18 mouse cellular contexts compared by ENCODE assay signal in the genomic region with DNA sequence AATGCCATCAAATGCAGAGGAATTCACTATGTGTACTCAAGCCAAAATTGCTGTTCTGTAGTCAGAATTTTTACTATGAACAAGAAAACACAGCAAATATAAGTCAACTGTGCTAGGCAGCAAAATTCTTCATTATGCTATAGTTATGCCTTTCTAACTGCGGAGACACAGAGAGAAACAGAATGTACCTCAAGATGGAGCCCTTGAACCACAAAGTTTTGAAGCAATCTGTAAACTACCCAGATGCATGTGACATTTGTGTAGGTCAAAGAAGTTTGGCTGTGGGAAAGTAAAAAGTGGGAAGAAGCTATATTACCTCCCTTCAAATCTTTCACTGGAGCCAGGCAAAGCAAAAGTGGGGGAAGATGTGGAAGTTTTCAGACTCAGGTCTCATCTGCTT.
DNase-seq lines count a peak whose midpoint lies in the region; ATAC-seq and TF ChIP-seq lines count a peak whose summit lies in the region.
"Had no signal": no experiment of that assay in that cellular context is flagged by ENCODE, and none has a peak within 500 bp of the region (broad histone marks: within the 10 kb centered on the region; RNA-seq: fewer than 3 reads in every experiment).

No protein-coding gene starts in this region.

- no peak for TF ChIP-seq EP300 in CH12.LX (IDR thresholded peaks at IDR 0.05; ENCODE audit: low read length)

- H3K36me3 ChIP-seq in liver, adult 2 months (ENCODE audit: control insufficient read depth, insufficient read depth, low read length) = no peaks in the 10 kb centered on the region
- H3K36me3 ChIP-seq in liver, embryonic 11.5 days (ENCODE audit: control insufficient read depth, insufficient read depth, low read length) = no peaks in the 10 kb centered on the region
- no peaks in the 10 kb centered on the region for H3K36me3 ChIP-seq in CH12.LX (replicated peaks in 1 of 2; ENCODE audit: control insufficient read depth in 1 of 2, insufficient read depth in 1 of 2, low read length in 1 of 2)
- no peaks in the 10 kb centered on the region for H3K36me3 ChIP-seq in limb, embryonic 10.5 days
- H3K36me3 ChIP-seq in thymus, adult 2 months (ENCODE audit: control insufficient read depth, insufficient read depth, low read length) = no peaks in the 10 kb centered on the region
- H3K36me3 ChIP-seq: heart, embryonic 15.5 days; hindbrain, embryonic 12.5 days; limb, embryonic 15.5 days had no signal

- CTCF ChIA-PET in Patski (lab: Charles Lee) = no interaction called here

- no peak overlapping the region for H3K27ac ChIP-seq in liver, adult 2 months (replicated peaks; ENCODE audit: insufficient read depth, low read depth, low read length)
- no peak overlapping the region for H3K27ac ChIP-seq in liver, embryonic 11.5 days (ENCODE audit: low read depth, low read length)
- H3K27ac ChIP-seq in CH12.LX (ENCODE audit: insufficient read depth, low read depth) = no peak overlapping the region
- no peak overlapping the region for H3K27ac ChIP-seq in limb, embryonic 10.5 days
- no peak overlapping the region for H3K27ac ChIP-seq in thymus, adult 2 months (ENCODE audit: control insufficient read depth, insufficient read depth, low read length)
- H3K27ac ChIP-seq: heart, embryonic 15.5 days; hindbrain, embryonic 12.5 days; limb, embryonic 15.5 days had no signal

- no peak for TF ChIP-seq CTCF in liver, adult 2 months (IDR thresholded peaks at IDR 0.05; ENCODE audit: low read depth, low read length)
- TF ChIP-seq CTCF in CH12.LX (conservative IDR thresholded peaks at IDR 0.05 in 1 of 2, IDR thresholded peaks at IDR 0.05 in 1 of 2; ENCODE audit: low read depth in 2 of 2, low read length in 2 of 2) (no peak), Patski (IDR thresholded peaks at IDR 0.05) (peak; percentile 37)
- no peak for TF ChIP-seq CTCF in thymus, adult 2 months (IDR thresholded peaks at IDR 0.05; ENCODE audit: borderline replicate concordance, control insufficient read depth, extremely low read depth, insufficient read depth, low read length, poor library complexity)

- dilution Hi-C loops in CH12.LX (cut with MboI; ENCODE audit: extremely low pct_ligation_motif_present, extremely low pct_unique_long_range_greater_than_20kb, low sequenced_read_pairs) = no loop called here

- H3K9ac ChIP-seq in liver, adult 2 months (ENCODE audit: low read depth, low read length) = no peak overlapping the region
- H3K9ac ChIP-seq in liver, embryonic 11.5 days (ENCODE audit: low read depth, low read length) = no peak overlapping the region
- no peak overlapping the region for H3K9ac ChIP-seq in CH12.LX (ENCODE audit: insufficient read depth, low read depth)
- H3K9ac ChIP-seq: heart, embryonic 15.5 days; hindbrain, embryonic 12.5 days; limb, embryonic 15.5 days had no signal

- H3K27me3 ChIP-seq in liver, adult 2 months (ENCODE audit: control insufficient read depth, insufficient read depth, low read length) = no peaks in the 10 kb centered on the region
- no peaks in the 10 kb centered on the region for H3K27me3 ChIP-seq in liver, embryonic 11.5 days (replicated peaks; ENCODE audit: control insufficient read depth, insufficient read depth, low read length)
- H3K27me3 ChIP-seq in CH12.LX (replicated peaks) = no peaks in the 10 kb centered on the region
- H3K27me3 ChIP-seq in Patski = peaks cover 45% of the 10 kb centered on the region
- H3K27me3 ChIP-seq in limb, embryonic 10.5 days (ENCODE audit: low read depth, poor library complexity, severe bottlenecking) = no peaks in the 10 kb centered on the region
- H3K27me3 ChIP-seq in thymus, adult 2 months (ENCODE audit: control insufficient read depth, insufficient read depth, low read length) = no peaks in the 10 kb centered on the region
- H3K27me3 ChIP-seq: heart, embryonic 15.5 days; hindbrain, embryonic 12.5 days; limb, embryonic 15.5 days had no signal

- H3K79me2 ChIP-seq in liver, adult 2 months (ENCODE audit: control insufficient read depth, insufficient read depth, low read length) = no peaks in the 10 kb centered on the region
- H3K79me2 ChIP-seq in CH12.LX (replicated peaks; ENCODE audit: control insufficient read depth, extremely low read depth, insufficient read depth, poor library complexity, severe bottlenecking) = no peaks in the 10 kb centered on the region

- no peak overlapping the region for H3K4me2 ChIP-seq in liver, embryonic 11.5 days
- H3K4me2 ChIP-seq in CH12.LX (ENCODE audit: insufficient read depth, low read depth, poor library complexity, severe bottlenecking) = no peak overlapping the region
- H3K4me2 ChIP-seq: heart, embryonic 15.5 days; hindbrain, embryonic 12.5 days; limb, embryonic 15.5 days had no signal

- peak; percentile 3 to 6 for DNase-seq in heart, postnatal 10 days
- DNase-seq in heart, adult 11 months = no peak
- DNase-seq in liver, adult 2 months (ENCODE audit: extremely low read depth, low read depth, low spot score) = peak; percentile 0
- DNase-seq in liver, embryonic 11.5 days (ENCODE audit: low spot score) = no peak
- DNase-seq in CH12.LX (ENCODE audit: extremely low read depth) = no peak
- no peak for DNase-seq in Patski (ENCODE audit: low read depth, low spot score)
- no peak for DNase-seq in limb, embryonic 10.5 days (ENCODE audit: low spot score)
- no peak for DNase-seq in thymus, adult 2 months
- DNase-seq: cerebellum, adult 18-20 months; kidney, postnatal 14 days; layer of hippocampus, postnatal 36 days; lung, adult 2 months; thymus, postnatal 4 days had no signal

- 63% methylated on average over 1 of the region's 1 CpGs for WGBS in liver, adult 2 months
- 77% methylated on average over 1 of the region's 1 CpGs for WGBS in liver, embryonic 11.5 days
- 70% methylated on average over 1 of the region's 1 CpGs for WGBS in limb, embryonic 10.5 days
- WGBS in thymus, adult 2 months = 78% methylated on average over 1 of the region's 1 CpGs

- ATAC-seq in liver, embryonic 11.5 days (replicated peaks; ENCODE audit: low FRiP score) = no peak
- no peak for ATAC-seq in Patski
- ATAC-seq: intestine, embryonic 16.5 days had no signal

- no peaks in the 10 kb centered on the region for H3K4me1 ChIP-seq in liver, adult 2 months (ENCODE audit: control insufficient read depth, insufficient read depth, low read length)
- no peaks in the 10 kb centered on the region for H3K4me1 ChIP-seq in liver, embryonic 11.5 days (replicated peaks; ENCODE audit: control insufficient read depth, insufficient read depth, low read length)
- no peaks in the 10 kb centered on the region for H3K4me1 ChIP-seq in CH12.LX (ENCODE audit: control insufficient read depth in 1 of 2, insufficient read depth in 2 of 2)
- H3K4me1 ChIP-seq in limb, embryonic 10.5 days = no peaks in the 10 kb centered on the region
- H3K4me1 ChIP-seq in thymus, adult 2 months (replicated peaks; ENCODE audit: control insufficient read depth, insufficient read depth, low read length) = no peaks in the 10 kb centered on the region
- H3K4me1 ChIP-seq: heart, embryonic 15.5 days; hindbrain, embryonic 12.5 days; limb, embryonic 15.5 days had no signal

- H3K4me3 ChIP-seq in liver, adult 2 months (ENCODE audit: insufficient read depth, low read depth, low read length) = no peak overlapping the region
- H3K4me3 ChIP-seq in liver, embryonic 11.5 days (ENCODE audit: low read depth, low read length) = no peak overlapping the region
- no peak overlapping the region for H3K4me3 ChIP-seq in CH12.LX (replicated peaks in 1 of 3; ENCODE audit: low read depth in 2 of 3, low read length in 2 of 3, poor library complexity in 1 of 3)
- H3K4me3 ChIP-seq in limb, embryonic 10.5 days = no peak overlapping the region
- no peak overlapping the region for H3K4me3 ChIP-seq in thymus, adult 2 months (ENCODE audit: control insufficient read depth, insufficient read depth, low read length)
- H3K4me3 ChIP-seq: heart, embryonic 15.5 days; hindbrain, embryonic 12.5 days; limb, embryonic 15.5 days; myocyte had no signal

- intact Hi-C loops in heart, postnatal 10 days (cut with DNase I) = no loop called here

- no peaks in the 10 kb centered on the region for H3K9me3 ChIP-seq in liver, embryonic 11.5 days (ENCODE audit: control insufficient read depth, low read length)
- H3K9me3 ChIP-seq in CH12.LX (replicated peaks; ENCODE audit: low read length) = no peaks in the 10 kb centered on the region
- H3K9me3 ChIP-seq in limb, embryonic 10.5 days (replicated peaks) = no peaks in the 10 kb centered on the region
- H3K9me3 ChIP-seq: heart, embryonic 15.5 days; hindbrain, embryonic 12.5 days; limb, embryonic 15.5 days had no signal

- POLR2A ChIA-PET in Patski (lab: Charles Lee) = interaction anchor here (0.7 kb wide), 1 partner anchor 21 kb away, joined by 3 read pairs; no protein-coding TSS in a partner anchor

- no peak for TF ChIP-seq POLR2A in liver, adult 2 months (IDR thresholded peaks at IDR 0.05; ENCODE audit: extremely low read depth, insufficient read depth, low read length)
- no peak for TF ChIP-seq POLR2A in CH12.LX (IDR thresholded peaks at IDR 0.05; ENCODE audit: low read depth, low read length)
- no peak for TF ChIP-seq POLR2A in thymus, adult 2 months (IDR thresholded peaks at IDR 0.05; ENCODE audit: control insufficient read depth, extremely low read depth, insufficient read depth, low read length, poor library complexity)

- TF ChIP-seq RAD21 in CH12.LX (IDR thresholded peaks at IDR 0.05; ENCODE audit: low read depth, low read length) = peak; percentile 20

- in situ Hi-C loops in CH12.LX (cut with MboI; ENCODE audit: low pct_ligation_motif_present, low pct_unique_long_range_greater_than_20kb, low sequenced_read_pairs) (no loop called here), Patski (cut with MboI; ENCODE audit: low pct_unique_long_range_greater_than_20kb) (no loop called here)

TF ChIP-seq in CH12.LX, 34 proteins besides CTCF, POLR2A, EP300 and RAD21:
- TF ChIP-seq TCF12 (IDR thresholded peaks at IDR 0.05; ENCODE audit: low read depth, low read length) (no peak), BHLHE40 (IDR thresholded peaks at IDR 0.05; ENCODE audit: low read depth, low read length) (no peak), NRF1 (IDR thresholded peaks at IDR 0.05; ENCODE audit: low read depth, low read length) (no peak), MAFK (IDR thresholded peaks at IDR 0.05; ENCODE audit: insufficient replicate concordance, low read length) (no peak), HCFC1 (IDR thresholded peaks at IDR 0.05; ENCODE audit: low read depth, low read length) (no peak), SIN3A (IDR thresholded peaks at IDR 0.05; ENCODE audit: low read length) (no peak), RCOR1 (conservative IDR thresholded peaks at IDR 0.05; ENCODE audit: low read depth, low read length) (no peak), JUN (IDR thresholded peaks at IDR 0.05; ENCODE audit: insufficient read depth, low read depth, low read length) (no peak), JUND (conservative IDR thresholded peaks at IDR 0.05; ENCODE audit: low read depth, low read length) (no peak), POLR2AphosphoS2 (IDR thresholded peaks at IDR 0.05; ENCODE audit: low read depth, low read length) (no peak), IRF4 (IDR thresholded peaks at IDR 0.05; ENCODE audit: low read depth, low read length) (no peak), ELF1 (IDR thresholded peaks at IDR 0.05; ENCODE audit: low read depth, low read length) (no peak)

Comparison
In these comparisons a context has a peak if more than half of its experiments do, and no peak if none do; other contexts are left out.
1. DNase-seq: peak in heart, postnatal 10 days (2 of 2) and liver, adult 2 months (single experiment); none in heart, adult 11 months (single experiment), liver, embryonic 11.5 days (single experiment), CH12.LX (single experiment), Patski (single experiment), limb, embryonic 10.5 days (single experiment) and thymus, adult 2 months (single experiment).